Mouse (Mus musculus) CH12.LX (cell line): ENCODE results near the gene Soat1.

Experiments used
- CTCF ChIP-seq, 2 experiments: IDR thresholded peaks in 1 of 2; conservative IDR thresholded peaks in 1 of 2; 2 replicates each; pipeline ENCODE4 v1.5.1; 2011 to 2012; ENCODE audit warnings: low read depth in 2 of 2, low read length in 2 of 2, improper control_type of control experiment in 1 of 2, inconsistent platforms in 1 of 2, mild to moderate bottlenecking in 1 of 2, moderate library complexity in 1 of 2
- EP300 ChIP-seq: IDR thresholded peaks from 2 replicates; pipeline ENCODE4 v1.6.1; 2011; ENCODE audit warnings: low read length, improper control_type of control experiment
- KAT2A ChIP-seq: IDR thresholded peaks from 2 replicates; pipeline ENCODE4 v1.6.1; 2012; ENCODE audit warnings: low read length, improper control_type of control experiment, inconsistent platforms; ENCODE audit not compliant: insufficient replicate concordance
- MEF2A ChIP-seq: IDR thresholded peaks from 2 replicates; pipeline ENCODE4 v1.6.1; 2014; ENCODE audit warnings: low read depth, mild to moderate bottlenecking, inconsistent platforms, low read length, improper control_type of control experiment, borderline replicate concordance
- POLR2A ChIP-seq: IDR thresholded peaks from 2 replicates; pipeline ENCODE4 v1.6.1; 2011; ENCODE audit warnings: low read depth, mild to moderate bottlenecking, improper control_type of control experiment, low read length

GRCm38 (mm10) chr1:156428434-156428833 lies 45.7 kb downstream of the Soat1 start:
- no peak for TF ChIP-seq CTCF (conservative IDR thresholded peaks at IDR 0.05 in 1 of 2, IDR thresholded peaks at IDR 0.05 in 1 of 2; ENCODE audit: low read depth in 2 of 2, low read length in 2 of 2)
- no peak for TF ChIP-seq POLR2A
- no peak for TF ChIP-seq MEF2A
- TF ChIP-seq KAT2A: no peak
- TF ChIP-seq EP300: no peak
